Mouse (Mus musculus): Measurements from ENCODE around the gene Mst1. TPM values are rescaled to one million over a fixed set of nuclear protein-coding genes. Genes with fewer than 3 reads are reported as not detected.

Gene Mst1
- polyA plus RNA-seq, 1 experiment from 2014 or later: 9.7 TPM

GRCm38 (mm10) chr9:108055661-108056237 lies 24.5 kb upstream of the Mst1 start:
- H3K27ac ChIP-seq (ENCODE audit: low read depth, low read length): no peak overlapping the region
- ATAC-seq (replicated peaks; ENCODE audit: low FRiP score) (no peak), DNase-seq (ENCODE audit: low spot score) (no peak)
- WGBS: 88% methylated on average over 6 of the region's 6 CpGs
- H3K4me2 ChIP-seq: no peak overlapping the region
- H3K9me3 ChIP-seq (ENCODE audit: control insufficient read depth, low read length): no peaks in the 10 kb centered on the region
- H3K36me3 ChIP-seq (ENCODE audit: control insufficient read depth, insufficient read depth, low read length): peaks cover 48% of the 10 kb centered on the region
- H3K4me1 ChIP-seq (replicated peaks; ENCODE audit: control insufficient read depth, insufficient read depth, low read length): peaks cover 16% of the 10 kb centered on the region
- H3K27me3 ChIP-seq (replicated peaks; ENCODE audit: control insufficient read depth, insufficient read depth, low read length): no peaks in the 10 kb centered on the region
- H3K9ac ChIP-seq (ENCODE audit: low read depth, low read length): no peak overlapping the region
- no peak overlapping the region for H3K4me3 ChIP-seq (ENCODE audit: low read depth, low read length)

GRCm38 (mm10) chr9:108056361-108057261 lies 23.6 kb upstream of the Mst1 start:
- Histone ChIP-seq H3K36me3 (ENCODE audit: control insufficient read depth, insufficient read depth, low read length) (peaks cover 44% of the 10 kb centered on the region), H3K4me1 (replicated peaks; ENCODE audit: control insufficient read depth, insufficient read depth, low read length) (peaks cover 19% of the 10 kb centered on the region), H3K9ac (ENCODE audit: low read depth, low read length) (no peak overlapping the region), H3K9me3 (ENCODE audit: control insufficient read depth, low read length) (no peaks in the 10 kb centered on the region), H3K4me2 (no peak overlapping the region), H3K27me3 (replicated peaks; ENCODE audit: control insufficient read depth, insufficient read depth, low read length) (no peaks in the 10 kb centered on the region), H3K27ac (ENCODE audit: low read depth, low read length) (no peak overlapping the region), H3K4me3 (ENCODE audit: low read depth, low read length) (no peak overlapping the region)
- 86% methylated on average over 28 of the region's 28 CpGs for WGBS
- ATAC-seq (replicated peaks; ENCODE audit: low FRiP score): no peak
- DNase-seq (ENCODE audit: low spot score): no peak

- Histone ChIP-seq H3K4me3 (ENCODE audit: low read depth, low read length) (no peak overlapping the region), H3K9me3 (ENCODE audit: control insufficient read depth, low read length) (no peaks in the 10 kb centered on the region), H3K9ac (ENCODE audit: low read depth, low read length) (no peak overlapping the region), H3K27me3 (replicated peaks; ENCODE audit: control insufficient read depth, insufficient read depth, low read length) (no peaks in the 10 kb centered on the region), H3K4me1 (replicated peaks; ENCODE audit: control insufficient read depth, insufficient read depth, low read length) (peaks cover 17% of the 10 kb centered on the region), H3K27ac (ENCODE audit: low read depth, low read length) (no peak overlapping the region), H3K4me2 (no peak overlapping the region), H3K36me3 (ENCODE audit: control insufficient read depth, insufficient read depth, low read length) (peaks cover 46% of the 10 kb centered on the region)
- WGBS: 88% methylated on average over 5 of the region's 5 CpGs
- DNase-seq (ENCODE audit: low spot score): no peak
- ATAC-seq (replicated peaks; ENCODE audit: low FRiP score): no peak
Observed at GRCm38 (mm10) chr9:108057262-108057562, 23.0 kb upstream of the Mst1 start.

GRCm38 (mm10) chr9:108058291-108058690 lies 21.9 kb upstream of the Mst1 start:
- ATAC-seq (replicated peaks; ENCODE audit: low FRiP score) (no peak), DNase-seq (ENCODE audit: low spot score) (no peak)
- H3K4me3 ChIP-seq (ENCODE audit: low read depth, low read length): no peak overlapping the region
- H3K36me3 ChIP-seq (ENCODE audit: control insufficient read depth, insufficient read depth, low read length): peaks cover 55% of the 10 kb centered on the region
- no peak overlapping the region for H3K9ac ChIP-seq (ENCODE audit: low read depth, low read length)
- H3K4me2 ChIP-seq: no peak overlapping the region
- H3K4me1 ChIP-seq (replicated peaks; ENCODE audit: control insufficient read depth, insufficient read depth, low read length): peaks cover 16% of the 10 kb centered on the region
- WGBS: 92% methylated on average over 9 of the region's 9 CpGs
- H3K9me3 ChIP-seq (ENCODE audit: control insufficient read depth, low read length): no peaks in the 10 kb centered on the region
- H3K27ac ChIP-seq (ENCODE audit: low read depth, low read length): no peak overlapping the region
- no peaks in the 10 kb centered on the region for H3K27me3 ChIP-seq (replicated peaks; ENCODE audit: control insufficient read depth, insufficient read depth, low read length)

GRCm38 (mm10) chr9:108062142-108062541 lies 18.1 kb upstream of the Mst1 start:
- WGBS: 95% methylated on average over 3 of the region's 3 CpGs
- no peak for DNase-seq (ENCODE audit: low spot score)
- no peak for ATAC-seq (replicated peaks; ENCODE audit: low FRiP score)
- Histone ChIP-seq H3K4me2 (no peak overlapping the region), H3K9me3 (ENCODE audit: control insufficient read depth, low read length) (no peaks in the 10 kb centered on the region), H3K4me1 (replicated peaks; ENCODE audit: control insufficient read depth, insufficient read depth, low read length) (peaks cover 17% of the 10 kb centered on the region), H3K9ac (ENCODE audit: low read depth, low read length) (no peak overlapping the region), H3K4me3 (ENCODE audit: low read depth, low read length) (no peak overlapping the region), H3K27ac (ENCODE audit: low read depth, low read length) (no peak overlapping the region), H3K27me3 (replicated peaks; ENCODE audit: control insufficient read depth, insufficient read depth, low read length) (no peaks in the 10 kb centered on the region), H3K36me3 (ENCODE audit: control insufficient read depth, insufficient read depth, low read length) (peaks cover 51% of the 10 kb centered on the region)

- H3K27me3 ChIP-seq (replicated peaks; ENCODE audit: control insufficient read depth, insufficient read depth, low read length): no peaks in the 10 kb centered on the region
- H3K4me1 ChIP-seq (replicated peaks; ENCODE audit: control insufficient read depth, insufficient read depth, low read length): peaks cover 17% of the 10 kb centered on the region
- H3K4me3 ChIP-seq (ENCODE audit: low read depth, low read length): no peak overlapping the region
- no peak for ATAC-seq (replicated peaks; ENCODE audit: low FRiP score)
- H3K4me2 ChIP-seq: no peak overlapping the region
- WGBS: 74% methylated on average over 12 of the region's 12 CpGs
- no peaks in the 10 kb centered on the region for H3K9me3 ChIP-seq (ENCODE audit: control insufficient read depth, low read length)
- H3K9ac ChIP-seq (ENCODE audit: low read depth, low read length): 0 out of 2 replicates have a peak overlapping the region, but pooled peaks have one; percentile 7
- no peak overlapping the region for H3K27ac ChIP-seq (ENCODE audit: low read depth, low read length)
- no peak for DNase-seq (ENCODE audit: low spot score)
- peaks cover 45% of the 10 kb centered on the region for H3K36me3 ChIP-seq (ENCODE audit: control insufficient read depth, insufficient read depth, low read length)
Observed at GRCm38 (mm10) chr9:108063361-108063760, 16.9 kb upstream of the Mst1 start.

- H3K27me3 ChIP-seq (replicated peaks; ENCODE audit: control insufficient read depth, insufficient read depth, low read length): no peaks in the 10 kb centered on the region
- DNase-seq (ENCODE audit: low spot score) (no peak), ATAC-seq (replicated peaks; ENCODE audit: low FRiP score) (peak; percentile 55; the same call in 1 of the 2 replicates)
- no peak overlapping the region for H3K9ac ChIP-seq (ENCODE audit: low read depth, low read length)
- no peak overlapping the region for H3K27ac ChIP-seq (ENCODE audit: low read depth, low read length)
- no peak overlapping the region for H3K4me2 ChIP-seq
- H3K36me3 ChIP-seq (ENCODE audit: control insufficient read depth, insufficient read depth, low read length): peaks cover 48% of the 10 kb centered on the region
- WGBS: 35% methylated on average over 5 of the region's 5 CpGs
- H3K4me1 ChIP-seq (replicated peaks; ENCODE audit: control insufficient read depth, insufficient read depth, low read length): peaks cover 15% of the 10 kb centered on the region
- no peak overlapping the region for H3K4me3 ChIP-seq (ENCODE audit: low read depth, low read length)
- no peaks in the 10 kb centered on the region for H3K9me3 ChIP-seq (ENCODE audit: control insufficient read depth, low read length)
Observed at GRCm38 (mm10) chr9:108065491-108066011, 14.7 kb upstream of the Mst1 start.

GRCm38 (mm10) chr9:108067199-108067598 lies 13.0 kb upstream of the Mst1 start:
- WGBS: 86% methylated on average over 7 of the region's 7 CpGs
- H3K9me3 ChIP-seq (ENCODE audit: control insufficient read depth, low read length): no peaks in the 10 kb centered on the region

More at GRCm38 (mm10) chr9:108067199-108067598, 13.0 kb upstream of the Mst1 start:
- no peak overlapping the region for H3K27ac ChIP-seq (ENCODE audit: low read depth, low read length)
- no peak overlapping the region for H3K4me2 ChIP-seq
- no peak overlapping the region for H3K9ac ChIP-seq (ENCODE audit: low read depth, low read length)
- H3K4me3 ChIP-seq (ENCODE audit: low read depth, low read length): no peak overlapping the region
- no peak for ATAC-seq (replicated peaks; ENCODE audit: low FRiP score)
- peaks cover 12% of the 10 kb centered on the region for H3K4me1 ChIP-seq (replicated peaks; ENCODE audit: control insufficient read depth, insufficient read depth, low read length)
- peaks cover 49% of the 10 kb centered on the region for H3K36me3 ChIP-seq (ENCODE audit: control insufficient read depth, insufficient read depth, low read length)
- H3K27me3 ChIP-seq (replicated peaks; ENCODE audit: control insufficient read depth, insufficient read depth, low read length): no peaks in the 10 kb centered on the region
- DNase-seq (ENCODE audit: low spot score): no peak
